Mouse (Mus musculus) midbrain, postnatal 0 days (tissue): Measurements from ENCODE around the gene Slc29a4. TPM values are rescaled to one million over a fixed set of nuclear protein-coding genes. Genes with fewer than 3 reads are reported as not detected.
A peak's percentile ranks its signal among the peaks of the same experiment; 100 is the strongest.

Source experiments
- ATAC-seq: fragments of 200-750 bp; cut with Nextera tagmentation; 2 replicates; pipeline ENCODE4 v1.8.0; 2017; ENCODE audit warnings: moderate number of reproducible peaks, mild to moderate bottlenecking, moderate TSS enrichment, moderate library complexity; ENCODE audit not compliant: low FRiP score
- DNase-seq: peaks from one replicate; pipeline ENCODE4 v3.0.0-alpha.2; 2015; ENCODE audit warnings: low spot score
- H3K27ac ChIP-seq: fragments of 300-500 bp; sonication (generic); 2 replicates; pipeline ENCODE4 v1.5.1; 2014; ENCODE audit warnings: low read depth, mild to moderate bottlenecking, low read length, mixed read lengths
- H3K27me3 ChIP-seq: fragments of 300-500 bp; sonication (generic); 2 replicates; pipeline ENCODE4 v1.6.1; 2014; ENCODE audit warnings: low read length, control low read depth, mixed read lengths; ENCODE audit not compliant: insufficient read depth
- H3K36me3 ChIP-seq: fragments of 300-500 bp; sonication (generic); 2 replicates; pipeline ENCODE4 v1.6.1; 2014; ENCODE audit warnings: low read length, control low read depth, mixed read lengths; ENCODE audit not compliant: insufficient read depth
- H3K4me1 ChIP-seq: fragments of 300-500 bp; sonication (generic); 2 replicates; pipeline ENCODE4 v1.6.1; 2014; ENCODE audit warnings: mild to moderate bottlenecking, control low read depth, antibody characterized with exemption, low read length, mixed read lengths; ENCODE audit not compliant: insufficient read depth
- H3K4me2 ChIP-seq: fragments of 300-500 bp; sonication (generic); 2 replicates; pipeline ENCODE4 v1.6.1; 2014; ENCODE audit warnings: low read depth, mild to moderate bottlenecking, low read length, mixed read lengths; ENCODE audit not compliant: poor library complexity, severe bottlenecking
- H3K4me3 ChIP-seq: fragments of 300-500 bp; sonication (generic); 2 replicates; pipeline ENCODE4 v1.5.1; 2014; ENCODE audit warnings: low read depth, mild to moderate bottlenecking, low read length, moderate library complexity
- H3K9ac ChIP-seq: fragments of 300-500 bp; sonication (generic); replicated peaks from 2 replicates; pipeline ENCODE4 v1.6.1; 2014; ENCODE audit warnings: mild to moderate bottlenecking, low read length, moderate library complexity, mixed read lengths; ENCODE audit not compliant: poor library complexity, severe bottlenecking
- H3K9me3 ChIP-seq: fragments of 300-500 bp; sonication (generic); 2 replicates; pipeline ENCODE4 v1.6.1; 2016; ENCODE audit warnings: low read length, control low read depth
- CTCF ChIP-seq: IDR thresholded peaks from 2 replicates; pipeline ENCODE4 v1.5.1; 2016; ENCODE audit warnings: antibody characterized with exemption, mild to moderate bottlenecking
- WGBS: fragments of 180-500 bp; shearing (Covaris S2); extraction: QIAGEN DNeasy Blood & Tissue Kit; methylation state at CpG from one replicate; pipeline ENCODE4 v1.1.7; 2014; 5-methylcytosine and 5-hydroxymethylcytosine counted together
- polyA plus RNA-seq: library from polyadenylated mRNA; unstranded; fragments of >200 nt; fragmentation: Nextera tagmentation; extraction: Ambion mirVana; gene quantifications from 2 replicates; pipeline ENCODE4 v1.2.1, GENCODE M21; 2015
- total RNA-seq: library from RNA; depleted of rRNA; stranded (reverse); fragments of >200 nt; gene quantifications from 2 replicates; pipeline ENCODE4 v1.2.3, GENCODE M21; 2014

Gene Slc29a4
- total and polyA plus RNA-seq, 2 experiments from 2014 or later: 67.1 to 67.6 TPM

GRCm38 (mm10) chr5:142700842-142701589 is 8.7 kb downstream of the Slc29a4 start:
- Histone ChIP-seq H3K4me3 (peak overlapping the region; percentile 62), H3K4me1 (peaks cover 5% of the 10 kb centered on the region), H3K4me2 (peak overlapping the region; percentile 85), H3K27ac (no peak overlapping the region), H3K9me3 (no peaks in the 10 kb centered on the region), H3K36me3 (no peaks in the 10 kb centered on the region), H3K9ac (peak overlapping the region; percentile 36; the same call in 1 of the 2 replicates), H3K27me3 (no peaks in the 10 kb centered on the region)
- ATAC-seq: peak; percentile 18; the same call in 1 of the 2 replicates
- no peak for TF ChIP-seq CTCF
- WGBS: 15% methylated on average over 15 of the region's 15 CpGs
- DNase-seq: peak; percentile 16

GRCm38 (mm10) chr5:142701651-142702510 is 9.6 kb downstream of the Slc29a4 start:
- WGBS: under 1% methylated on average over 52 of the region's 72 CpGs
- Histone ChIP-seq H3K27ac (peak overlapping the region; percentile 27; the same call in 1 of the 2 replicates), H3K9ac (peak overlapping the region; percentile 82), H3K9me3 (no peaks in the 10 kb centered on the region), H3K4me3 (peak overlapping the region; percentile 62), H3K36me3 (no peaks in the 10 kb centered on the region), H3K27me3 (no peaks in the 10 kb centered on the region), H3K4me1 (peaks cover 5% of the 10 kb centered on the region), H3K4me2 (peak overlapping the region; percentile 85)
- no peak for TF ChIP-seq CTCF
- peak; percentile 89 for ATAC-seq
- peak; percentile 83 for DNase-seq

GRCm38 (mm10) chr5:142702511-142703138 is 10.3 kb downstream of the Slc29a4 start:
- ATAC-seq (no peak), DNase-seq (no peak)
- no peaks in the 10 kb centered on the region for H3K9me3 ChIP-seq
- H3K4me3 ChIP-seq: peak overlapping the region; percentile 62
- H3K27ac ChIP-seq: peak overlapping the region; percentile 27; the same call in 1 of the 2 replicates
- peak overlapping the region; percentile 85 for H3K4me2 ChIP-seq
- H3K36me3 ChIP-seq: no peaks in the 10 kb centered on the region; the same call in 1 of the 2 replicates
- no peak for TF ChIP-seq CTCF
- H3K27me3 ChIP-seq: no peaks in the 10 kb centered on the region
- WGBS: 17% methylated on average over 18 of the region's 18 CpGs
- H3K9ac ChIP-seq: peak overlapping the region; percentile 82
- H3K4me1 ChIP-seq: peaks cover 5% of the 10 kb centered on the region

GRCm38 (mm10) chr5:142703569-142703968 is 11.3 kb downstream of the Slc29a4 start:
- WGBS: 53% methylated on average over 10 of the region's 10 CpGs
- H3K27ac ChIP-seq: no peak overlapping the region
- ATAC-seq: no peak

GRCm38 (mm10) chr5:142707709-142708108 is 15.4 kb downstream of the Slc29a4 start:
- no peak overlapping the region for H3K4me3 ChIP-seq
- no peak overlapping the region for H3K27ac ChIP-seq
- ATAC-seq (no peak), DNase-seq (no peak)
- H3K36me3 ChIP-seq: peaks cover 31% of the 10 kb centered on the region
- peaks cover 5% of the 10 kb centered on the region for H3K4me1 ChIP-seq
- H3K4me2 ChIP-seq: no peak overlapping the region
- no peaks in the 10 kb centered on the region for H3K9me3 ChIP-seq
- H3K9ac ChIP-seq: no peak overlapping the region
- no peak for TF ChIP-seq CTCF
- 90% methylated on average over 5 of the region's 5 CpGs for WGBS
- no peaks in the 10 kb centered on the region for H3K27me3 ChIP-seq

More at GRCm38 (mm10) chr5:142703569-142703968, 11.3 kb downstream of the Slc29a4 start:
- peak; percentile 70 for DNase-seq
- Histone ChIP-seq H3K27me3 (no peaks in the 10 kb centered on the region), H3K36me3 (peaks cover 6% of the 10 kb centered on the region), H3K4me3 (peak overlapping the region; percentile 62), H3K9ac (peak overlapping the region; percentile 82; the same call in 1 of the 2 replicates), H3K4me1 (peaks cover 5% of the 10 kb centered on the region), H3K9me3 (no peaks in the 10 kb centered on the region), H3K4me2 (peak overlapping the region; percentile 85)
- no peak for TF ChIP-seq CTCF
